Mouse (Mus musculus) midbrain, embryonic 14.5 days (tissue): ENCODE measurements around the gene Tep1. TPM values are rescaled to one million over a fixed set of nuclear protein-coding genes. Genes with fewer than 3 reads are reported as not detected.
"Not testable (repeated sequence)": the region's sequence is repeated elsewhere in the genome, so short reads cannot be mapped to it uniquely, and the experiment has no call there.

Experiments
- ATAC-seq: fragments of 200-750 bp; cut with Nextera tagmentation; 2 replicates; pipeline ENCODE4 v1.8.0; 2017; ENCODE audit warnings: moderate number of reproducible peaks, moderate library complexity; ENCODE audit not compliant: low FRiP score, low TSS enrichment
- DNase-seq: peaks from one replicate; pipeline ENCODE4 v3.0.0-alpha.2; 2015
- H3K27ac ChIP-seq: fragments of 300-500 bp; sonication (generic); replicated peaks from 2 replicates; pipeline ENCODE4 v1.5.1; 2014; ENCODE audit warnings: mild to moderate bottlenecking, low read depth, low read length, moderate library complexity
- H3K27me3 ChIP-seq: fragments of 300-500 bp; sonication (generic); 2 replicates; pipeline ENCODE4 v1.6.1; 2014; ENCODE audit warnings: low read length, control low read depth, mixed read lengths; ENCODE audit not compliant: control insufficient read depth, insufficient read depth
- H3K36me3 ChIP-seq: fragments of 300-500 bp; sonication (generic); 2 replicates; pipeline ENCODE4 v1.6.1; 2014; ENCODE audit warnings: low read length, control low read depth; ENCODE audit not compliant: control insufficient read depth, insufficient read depth
- H3K4me1 ChIP-seq: fragments of 300-500 bp; sonication (generic); 2 replicates; pipeline ENCODE4 v1.6.1; 2014; ENCODE audit warnings: mild to moderate bottlenecking, antibody characterized with exemption, low read length, control low read depth; ENCODE audit not compliant: control insufficient read depth, insufficient read depth
- H3K4me2 ChIP-seq: fragments of 300-500 bp; sonication (generic); 2 replicates; pipeline ENCODE4 v1.6.1; 2014; ENCODE audit warnings: mild to moderate bottlenecking, low read length, moderate library complexity
- H3K4me3 ChIP-seq: fragments of 300-500 bp; sonication (generic); replicated peaks from 2 replicates; pipeline ENCODE4 v1.5.1; 2014; ENCODE audit warnings: low read depth, low read length
- H3K9ac ChIP-seq: fragments of 300-500 bp; sonication (generic); replicated peaks from 2 replicates; pipeline ENCODE4 v1.6.1; 2014; ENCODE audit warnings: mild to moderate bottlenecking, low read length, moderate library complexity
- H3K9me3 ChIP-seq: fragments of 300-500 bp; sonication (generic); 2 replicates; pipeline ENCODE4 v1.6.1; 2016; ENCODE audit warnings: low read length, control low read depth, mixed read lengths; ENCODE audit not compliant: control insufficient read depth
- WGBS: fragments of 180-500 bp; shearing (Covaris S2); extraction: QIAGEN DNeasy Blood & Tissue Kit; methylation state at CpG from one replicate; pipeline ENCODE4 v1.1.7; 2014; 5-methylcytosine and 5-hydroxymethylcytosine counted together
- polyA plus RNA-seq: library from polyadenylated mRNA; unstranded; fragments of >200 nt; fragmentation: Nextera tagmentation; extraction: Ambion mirVana; gene quantifications from 2 replicates; pipeline ENCODE4 v1.2.1, GENCODE M21; 2014

Tep1 gene
- 2.0 and 3.4 TPM in 2 replicates for polyA plus RNA-seq

DNA sequence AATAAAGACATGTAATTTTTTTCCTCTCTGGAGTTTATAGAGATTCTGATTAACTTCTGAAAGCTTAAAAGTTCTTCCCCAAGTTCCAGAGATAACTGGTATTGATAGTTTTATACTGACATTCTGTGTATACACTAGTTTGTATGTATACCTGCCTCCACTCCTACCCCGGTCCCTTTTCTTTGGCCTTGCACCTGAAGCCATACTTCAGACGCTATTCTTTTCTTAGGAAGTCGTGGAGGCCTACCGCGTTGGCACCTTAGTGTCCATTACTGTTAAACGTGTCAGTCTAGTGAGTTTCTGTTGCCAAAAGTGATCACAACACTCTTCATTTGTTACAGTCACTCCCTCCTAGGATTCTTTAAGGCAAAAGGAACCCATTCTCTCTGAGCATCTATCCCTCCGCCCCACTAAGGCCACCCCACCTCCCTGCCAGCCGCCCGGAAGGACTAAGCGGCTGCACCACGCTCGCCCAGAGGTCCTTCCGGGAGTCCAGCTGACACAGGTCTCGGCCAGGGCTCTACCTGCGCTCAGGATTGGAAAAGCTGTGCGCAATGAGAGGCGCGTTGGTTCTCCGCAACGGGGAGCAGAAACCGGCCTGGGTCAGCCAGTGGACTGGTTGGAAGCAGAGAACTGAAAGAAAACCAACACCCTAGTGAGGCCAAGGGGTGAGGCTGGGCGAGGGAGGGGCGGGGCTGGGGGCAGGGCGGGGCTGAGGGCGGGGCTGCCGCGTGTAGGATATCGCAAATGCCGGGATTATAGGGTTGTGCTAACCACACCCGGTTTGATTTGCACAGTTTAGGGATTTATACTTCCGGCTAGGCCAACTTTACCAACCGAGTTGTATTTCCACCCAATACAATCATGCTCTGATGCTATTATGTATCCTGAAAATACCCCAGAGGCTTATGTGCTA is at the start of gene Tep1:
TSS of gene Tep1 (minus strand) at position 672 of the 916 bp plus-strand sequence.
- Histone ChIP-seq H3K27ac (peak within 1 kb of the TSS; percentile 15; the same call in 1 of the 2 replicates), H3K9ac (peak within 1 kb of the TSS; percentile 55), H3K9me3 (no peaks in the 10 kb centered on the region), H3K4me3 (peak within 1 kb of the TSS; percentile 49), H3K4me1 (peaks cover 3% of the 10 kb centered on the region; the same call in 1 of the 2 replicates), H3K36me3 (no peaks in the 10 kb centered on the region), H3K27me3 (no peaks in the 10 kb centered on the region), H3K4me2 (peak within 1 kb of the TSS; percentile 73)
- DNase-seq, result peak; percentile 77
- peak; percentile 86 for ATAC-seq
- WGBS, result 7% methylated on average over 32 of the region's 32 CpGs

DNA sequence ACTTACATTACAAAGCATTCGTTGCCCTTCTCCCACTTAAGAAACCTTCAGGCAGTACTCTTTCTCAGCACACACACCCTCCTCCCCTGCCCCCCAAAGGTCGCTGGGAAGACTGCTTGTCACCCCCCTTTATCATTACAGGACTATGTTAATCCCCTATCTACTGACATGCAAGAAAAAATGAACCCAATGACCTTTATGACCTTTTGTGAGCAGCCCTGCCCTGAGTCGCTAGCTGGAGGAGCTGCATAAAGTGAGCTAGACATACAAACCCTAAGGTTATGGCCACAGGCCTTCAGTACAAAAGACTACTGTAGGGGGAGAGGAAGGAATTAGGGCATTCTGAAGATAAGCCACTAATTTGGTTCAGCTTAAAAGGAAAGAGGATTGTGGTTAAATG is 41.0 kb upstream of the Tep1 start:
- H3K27ac ChIP-seq, result no peak overlapping the region
- ATAC-seq, result no peak
- WGBS, result 69% methylated on average over 3 of the region's 3 CpGs

DNA sequence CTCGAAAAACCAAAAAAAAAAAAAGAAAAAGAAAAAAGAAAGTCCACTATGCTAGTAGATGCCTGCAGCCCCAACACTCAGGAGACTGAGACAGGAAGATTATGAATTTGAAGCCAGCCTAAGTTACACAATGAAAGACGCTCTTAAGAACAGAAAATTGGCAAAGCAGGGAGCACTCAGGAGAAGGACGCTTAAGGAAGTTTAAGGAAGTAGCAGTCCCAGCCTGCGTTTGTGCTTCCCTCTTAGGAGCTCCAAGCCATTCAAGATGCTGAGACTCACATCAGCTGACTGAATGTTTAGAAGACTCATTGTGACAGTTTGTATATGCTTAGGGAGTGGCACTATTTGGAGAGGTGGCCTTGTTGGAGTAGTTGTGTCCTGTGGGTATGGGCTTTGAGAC is 37.8 kb upstream of the Tep1 start:
- DNase-seq (no peak), ATAC-seq (no peak)
- H3K27ac ChIP-seq, result no peak overlapping the region
- no peak overlapping the region for H3K4me2 ChIP-seq
- no peak overlapping the region for H3K4me3 ChIP-seq
- 91% methylated on average over 4 of the region's 4 CpGs for WGBS
- peaks cover 18% of the 10 kb centered on the region for H3K36me3 ChIP-seq
- no peaks in the 10 kb centered on the region for H3K27me3 ChIP-seq
- H3K9me3 ChIP-seq, result no peaks in the 10 kb centered on the region
- H3K4me1 ChIP-seq, result no peaks in the 10 kb centered on the region; the same call in 1 of the 2 replicates
- no peak overlapping the region for H3K9ac ChIP-seq

More for the DNA sequence above, 41.0 kb upstream of the Tep1 start:
- H3K36me3 ChIP-seq, result peaks cover 48% of the 10 kb centered on the region
- H3K4me3 ChIP-seq, result no peak overlapping the region
- no peak overlapping the region for H3K9ac ChIP-seq
- H3K9me3 ChIP-seq, result no peaks in the 10 kb centered on the region
- no peaks in the 10 kb centered on the region for H3K27me3 ChIP-seq
- no peak for DNase-seq
- H3K4me2 ChIP-seq, result no peak overlapping the region
- no peaks in the 10 kb centered on the region for H3K4me1 ChIP-seq

DNA sequence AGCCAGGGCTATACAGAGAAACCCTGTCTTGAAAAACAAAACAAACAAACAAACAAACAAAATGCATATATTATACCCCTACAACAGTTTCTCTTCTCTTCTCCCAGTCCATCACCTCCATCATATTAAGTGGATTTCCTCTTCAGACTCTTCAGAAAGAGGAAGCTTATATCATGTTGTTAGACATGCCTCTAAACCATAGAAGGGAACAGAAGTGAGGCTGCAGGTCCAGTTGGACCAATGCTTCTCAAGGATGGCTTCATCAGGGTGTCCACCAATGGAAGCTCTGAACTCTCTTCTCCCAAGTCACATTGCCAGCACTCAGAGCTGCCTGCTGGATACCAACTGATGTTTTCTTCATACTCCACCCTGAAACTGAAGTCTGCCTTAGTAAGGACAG is 35.0 kb upstream of the Tep1 start:
- DNase-seq, H3K27me3 ChIP-seq, H3K4me2 ChIP-seq, H3K4me3 ChIP-seq, H3K27ac ChIP-seq, H3K9ac ChIP-seq, H3K4me1 ChIP-seq, H3K36me3 ChIP-seq, H3K9me3 ChIP-seq, ATAC-seq: not testable (repeated sequence)

DNA sequence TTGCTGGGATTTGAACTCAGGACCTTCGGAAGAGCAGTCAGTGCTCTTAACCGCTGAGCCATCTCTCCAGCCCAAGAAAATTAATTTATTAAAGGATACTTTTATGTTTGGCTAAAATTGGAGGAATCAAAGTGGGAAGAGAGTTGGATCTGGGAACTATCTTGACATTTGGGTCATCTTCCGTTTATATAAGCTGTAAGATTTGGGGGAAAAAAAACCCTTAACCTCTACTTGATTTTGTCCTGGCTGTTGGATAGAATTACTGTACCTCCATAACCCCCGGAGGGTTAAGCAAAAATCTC is 34.4 kb upstream of the Tep1 start:
- no peak for ATAC-seq
- DNase-seq, result no peak
- 85% methylated on average over 4 of the region's 4 CpGs for WGBS
- Histone ChIP-seq H3K27ac (no peak overlapping the region), H3K27me3 (no peaks in the 10 kb centered on the region), H3K36me3 (no peaks in the 10 kb centered on the region), H3K9me3 (no peaks in the 10 kb centered on the region), H3K9ac (no peak overlapping the region), H3K4me3 (no peak overlapping the region), H3K4me1 (no peaks in the 10 kb centered on the region; the same call in 1 of the 2 replicates), H3K4me2 (no peak overlapping the region)

DNA sequence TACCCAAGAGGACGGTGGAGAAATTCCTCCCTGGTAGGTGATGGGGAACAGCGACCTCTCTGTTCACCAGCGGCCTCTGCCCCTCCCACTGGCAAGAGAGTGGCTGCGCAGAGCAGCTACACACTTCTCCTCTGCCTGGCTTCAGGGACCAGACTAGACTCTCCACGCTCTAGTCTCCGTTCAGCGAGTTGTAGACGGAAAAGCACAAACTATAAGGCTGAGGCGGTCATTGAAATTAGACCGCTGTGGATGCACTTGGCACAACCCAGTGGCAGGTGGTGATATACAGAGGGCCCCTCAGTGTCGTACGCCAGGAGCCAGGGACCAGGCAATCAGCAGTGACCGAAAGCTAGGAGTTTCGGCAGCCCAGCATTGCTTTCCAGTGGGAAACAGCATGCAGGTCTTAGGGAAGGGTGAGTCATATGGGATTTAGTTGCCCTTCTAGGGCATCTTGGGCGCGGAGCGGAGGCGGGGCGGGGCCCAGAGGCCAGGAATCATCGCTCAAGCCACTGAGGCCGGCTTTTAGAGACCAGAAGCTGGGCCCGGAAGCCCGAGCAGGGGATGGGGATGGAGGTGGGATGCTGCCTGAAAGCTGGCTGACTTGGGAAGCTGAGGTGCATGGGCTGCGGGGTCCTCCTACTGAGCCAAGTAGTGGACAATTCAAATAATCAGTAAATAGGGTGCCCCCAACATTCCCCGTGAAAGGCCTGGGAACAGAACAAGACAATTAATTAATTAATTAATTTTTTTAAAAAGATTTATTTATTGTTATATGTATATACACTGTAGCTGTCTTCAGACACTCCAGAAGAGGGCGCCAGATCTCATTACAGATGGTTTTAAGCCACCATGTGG is 33.8 kb upstream of the Tep1 start:
- H3K27me3 ChIP-seq, result no peaks in the 10 kb centered on the region
- H3K27ac ChIP-seq, result peak overlapping the region; percentile 32; the same call in 1 of the 2 replicates
- no peaks in the 10 kb centered on the region for H3K36me3 ChIP-seq
- H3K9me3 ChIP-seq, result no peaks in the 10 kb centered on the region
- 3% methylated on average over 26 of the region's 26 CpGs for WGBS
- peak overlapping the region; percentile 54 for H3K9ac ChIP-seq
- peak overlapping the region; percentile 64 for H3K4me2 ChIP-seq
- H3K4me1 ChIP-seq, result no peaks in the 10 kb centered on the region; the same call in 1 of the 2 replicates
- H3K4me3 ChIP-seq, result peak overlapping the region; percentile 39
- ATAC-seq (peak; percentile 66), DNase-seq (peak; percentile 74)

DNA sequence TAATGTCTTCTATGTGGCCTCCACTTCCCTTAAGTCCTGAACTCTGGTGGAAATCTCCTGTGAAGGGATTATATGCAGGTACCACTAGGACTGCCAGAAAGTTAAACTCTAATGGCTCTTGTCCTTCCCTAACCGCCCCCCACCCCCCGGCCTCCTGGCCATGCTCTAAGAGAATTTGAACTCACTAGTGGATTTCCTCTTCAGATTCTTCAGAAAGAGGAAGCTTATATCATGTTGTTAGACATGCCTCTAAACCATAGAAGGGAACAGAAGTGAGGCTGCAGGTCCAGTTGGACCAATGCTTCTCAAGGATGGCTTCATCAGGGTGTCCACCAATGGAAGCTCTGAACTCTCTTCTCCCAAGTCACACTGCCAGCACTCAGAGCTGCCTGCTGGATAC is 27.6 kb upstream of the Tep1 start:
- not testable (repeated sequence) for H3K4me3 ChIP-seq, H3K9ac ChIP-seq, H3K27me3 ChIP-seq, H3K4me2 ChIP-seq, ATAC-seq, H3K27ac ChIP-seq, H3K9me3 ChIP-seq, H3K4me1 ChIP-seq, DNase-seq, H3K36me3 ChIP-seq
- WGBS, result 92% methylated on average over 2 of the region's 2 CpGs

DNA sequence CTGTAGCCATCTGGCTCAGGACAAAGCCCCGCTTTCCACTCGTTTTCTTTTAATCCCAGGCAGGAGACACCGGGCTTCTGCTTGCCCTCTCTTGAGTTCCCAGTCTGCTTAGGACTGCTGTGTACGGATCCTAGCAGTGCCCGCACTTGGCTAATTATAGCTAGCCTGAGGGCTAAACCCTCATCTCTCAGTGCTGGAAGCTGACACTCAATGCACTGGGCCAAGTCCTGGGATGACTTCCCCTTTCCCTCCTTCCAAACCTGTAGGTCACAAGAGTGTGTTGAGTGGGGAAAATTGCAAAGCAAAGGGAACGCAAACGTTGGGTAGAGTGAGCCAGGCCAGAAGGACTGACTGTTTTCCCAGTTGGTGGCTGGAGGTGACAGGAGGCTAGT is 27.0 kb upstream of the Tep1 start, which contains the start of gene Klhl33:
TSS of gene Klhl33 (minus strand) at position 134 of the 392 bp plus-strand sequence.
- Histone ChIP-seq H3K27ac (no peak within 1 kb of the TSS), H3K9me3 (no peaks in the 10 kb centered on the region), H3K4me2 (peak within 1 kb of the TSS; percentile 79), H3K27me3 (no peaks in the 10 kb centered on the region), H3K9ac (peak within 1 kb of the TSS; percentile 55), H3K36me3 (no peaks in the 10 kb centered on the region), H3K4me1 (no peaks in the 10 kb centered on the region), H3K4me3 (peak within 1 kb of the TSS; percentile 42)
- ATAC-seq (no peak), DNase-seq (no peak)
- 40% methylated on average over 7 of the region's 7 CpGs for WGBS
